Mouse (Mus musculus) kidney, adult 2 months (tissue): ENCODE results near the gene Zdhhc11.
"Not testable (repeated sequence)": the region's sequence is repeated elsewhere in the genome, so short reads cannot be mapped to it uniquely, and the experiment has no call there.

ENCODE experiments used
- CTCF ChIP-seq: fragments of 200-500 bp; conservative IDR thresholded peaks from 2 replicates; pipeline ENCODE4 v1.5.1; 2011; ENCODE audit warnings: low read depth, mild to moderate bottlenecking, control low read depth, low read length, moderate library complexity, mixed read lengths; ENCODE audit not compliant: insufficient read depth, insufficient read length
- POLR2A ChIP-seq: fragments of 200-500 bp; IDR thresholded peaks from one replicate; pipeline ENCODE4 v1.6.1; 2011; ENCODE audit warnings: low read depth, low read length, control low read depth

DNA sequence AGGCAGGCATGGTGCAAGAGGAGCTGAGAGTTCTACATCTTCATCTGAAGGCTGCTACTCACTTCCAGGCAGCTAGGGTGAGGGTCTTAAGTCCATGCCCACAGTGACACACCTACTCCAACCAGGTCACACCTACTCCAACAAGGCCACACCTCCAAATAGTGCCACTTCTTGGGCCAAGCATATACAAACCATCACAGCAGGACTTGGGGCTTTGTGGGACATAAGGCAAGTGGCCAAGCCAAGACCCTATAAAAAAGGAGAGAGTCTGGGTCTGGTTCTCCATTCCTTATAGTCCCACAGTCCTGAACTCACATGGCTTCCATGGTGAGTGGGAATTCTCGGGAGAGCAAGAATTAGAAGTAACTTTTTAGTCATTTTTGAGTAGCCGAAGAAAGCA, 44.6 kb downstream of the Zdhhc11 start:
- TF ChIP-seq POLR2A, CTCF: not testable (repeated sequence)
